Mouse (Mus musculus) granulocyte monocyte progenitor cell, adult 5-6 weeks (primary cell): ENCODE measurements around the gene Sec24a. TPM values are rescaled to one million over a fixed set of nuclear protein-coding genes. Genes with fewer than 3 reads are reported as not detected.
"Not testable (repeated sequence)": the region's sequence is repeated elsewhere in the genome, so short reads cannot be mapped to it uniquely, and the experiment has no call there.

Source experiments
- ATAC-seq: replicated peaks from 2 replicates; pipeline ENCODE4 v1.8.0; 2016; ENCODE audit warnings: mild to moderate bottlenecking, moderate TSS enrichment, inconsistent platforms; ENCODE audit not compliant: poor library complexity, severe bottlenecking
- total RNA-seq, 2 experiments: library from RNA; stranded (forward) in 1 of 2; stranded (reverse) in 1 of 2; fragments of 200-712, 200-1000 nt in 1 of 2; fragments of >200 nt in 1 of 2; fragmentation: Nextera tagmentation in 1 of 2; gene quantifications; 2 replicates each; pipeline ENCODE4 v1.2.3; 2014 to 2017

Sec24a gene
- total RNA-seq, 2 experiments from 2014 or later, result 7.7 to 19.9 TPM

GRCm38 (mm10) chr11:51761241-51761640, 2.2 kb downstream of the Sec24a start:
- no peak for ATAC-seq

GRCm38 (mm10) chr11:51759941-51760657, 3.3 kb downstream of the Sec24a start:
- no peak for ATAC-seq

DNA sequence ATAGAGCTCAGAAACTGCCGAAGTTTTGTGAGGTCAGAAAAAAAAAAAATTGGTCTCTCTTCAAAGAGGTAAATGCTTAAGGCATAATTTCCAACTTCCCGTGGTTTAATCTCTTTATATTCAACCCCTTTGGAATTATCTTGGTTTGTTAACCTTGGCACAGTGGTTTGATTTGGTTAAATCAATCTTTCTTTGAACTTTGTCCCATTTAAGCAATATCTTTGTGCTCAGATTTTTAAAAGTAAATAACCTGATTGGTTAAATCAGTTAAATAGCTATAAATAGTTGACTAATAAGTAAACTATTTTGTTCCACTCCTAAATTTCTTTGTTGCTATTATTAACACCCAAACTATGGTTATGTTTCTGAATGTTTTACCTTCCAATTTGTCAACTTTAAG, 4.2 kb downstream of the Sec24a start:
- ATAC-seq, result no peak

GRCm38 (mm10) chr11:51758207-51758606, 5.2 kb downstream of the Sec24a start:
- not testable (repeated sequence) for ATAC-seq

DNA sequence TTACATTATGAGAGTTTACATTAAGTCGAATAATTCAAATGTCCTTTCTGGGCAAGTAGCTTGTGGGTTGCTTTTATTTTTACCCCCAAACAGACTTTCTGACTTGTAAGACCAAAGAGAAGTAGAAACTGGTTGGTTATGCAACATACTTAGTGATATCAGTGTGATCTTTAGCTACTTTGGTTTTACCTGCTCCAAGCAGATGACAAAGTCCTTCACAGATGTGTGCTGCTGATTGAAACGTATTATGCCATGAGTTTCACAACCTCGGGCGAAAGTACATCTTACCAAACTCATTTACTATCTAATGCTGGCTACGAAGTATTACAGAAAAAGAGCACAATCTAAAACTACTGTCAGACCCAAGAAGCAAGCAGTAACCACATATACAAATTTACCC, 5.8 kb downstream of the Sec24a start:
- peak; percentile 15; the same call in 1 of the 2 replicates for ATAC-seq

GRCm38 (mm10) chr11:51757023-51757422, 6.4 kb downstream of the Sec24a start:
- ATAC-seq, result no peak

- ATAC-seq, result peak; percentile 95
Measured at GRCm38 (mm10) chr11:51756352-51756771, 7.1 kb downstream of the Sec24a start.

- peak; percentile 44 for ATAC-seq
Measured at GRCm38 (mm10) chr11:51755621-51756311, 7.7 kb downstream of the Sec24a start.

- not testable (repeated sequence) for ATAC-seq
Measured at GRCm38 (mm10) chr11:51751623-51752225, 11.7 kb downstream of the Sec24a start.

- no peak for ATAC-seq
Measured at GRCm38 (mm10) chr11:51746096-51746495, 17.3 kb downstream of the Sec24a start.

- no peak for ATAC-seq
Measured at GRCm38 (mm10) chr11:51740701-51741100, 22.7 kb downstream of the Sec24a start.

DNA sequence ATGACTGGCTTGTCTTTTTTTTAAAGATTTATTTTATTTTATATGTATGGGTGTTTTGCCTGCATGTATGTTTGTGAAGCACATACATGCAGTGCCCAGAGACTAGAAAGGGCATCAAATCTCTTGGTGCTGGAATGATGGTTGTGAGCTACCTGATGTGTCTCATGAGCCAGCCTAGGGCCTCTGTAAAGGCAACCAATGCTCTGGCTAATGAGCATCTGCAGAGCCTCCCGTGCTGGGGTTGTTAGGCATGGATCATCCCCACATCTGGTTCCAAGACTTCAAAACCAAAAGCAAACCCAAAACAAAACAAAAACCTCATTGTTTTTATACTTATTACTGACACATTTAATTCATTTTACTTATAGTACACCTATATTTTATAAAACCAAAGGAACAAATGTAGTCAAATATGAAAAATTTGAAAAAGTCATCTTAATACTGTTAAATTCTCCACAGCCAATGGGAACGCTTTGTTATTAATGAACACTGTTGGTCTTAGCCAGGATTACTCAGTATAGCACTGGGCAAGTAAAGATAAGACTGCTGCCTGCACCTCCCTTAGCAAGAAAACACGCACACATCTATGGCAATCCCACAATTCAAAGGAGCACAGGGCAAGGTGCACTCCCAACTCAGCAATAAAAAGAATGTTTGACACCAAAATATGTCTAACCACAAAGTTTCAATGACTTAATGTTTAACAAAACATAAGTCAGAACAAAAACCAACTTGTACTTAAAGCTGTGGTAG, 24.6 kb downstream of the Sec24a start:
- ATAC-seq, result no peak

- not testable (repeated sequence) for ATAC-seq
Measured at GRCm38 (mm10) chr11:51734218-51734617, 29.2 kb downstream of the Sec24a start.

DNA sequence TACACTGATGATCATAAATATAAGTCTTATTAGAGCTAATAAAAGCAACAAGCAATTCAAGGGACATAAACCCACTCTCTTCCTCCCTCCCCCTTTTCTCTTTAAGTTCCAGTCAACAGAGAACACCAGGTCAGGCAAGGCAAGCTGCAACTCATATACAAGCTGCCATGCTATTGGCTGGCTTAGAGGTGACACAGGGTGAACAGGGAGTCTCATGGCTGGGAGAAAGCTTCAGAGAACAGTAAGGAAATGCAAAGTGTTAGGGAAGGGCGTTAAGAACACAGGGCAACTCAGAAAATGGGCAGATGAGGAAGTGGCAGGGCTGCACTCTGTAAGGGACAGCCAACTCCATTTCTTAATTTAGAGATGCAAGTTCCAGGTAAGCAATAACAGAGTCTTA, 30.6 kb downstream of the Sec24a start:
- no peak for ATAC-seq

GRCm38 (mm10) chr11:51721066-51721465, 42.4 kb downstream of the Sec24a start:
- ATAC-seq, result no peak

DNA sequence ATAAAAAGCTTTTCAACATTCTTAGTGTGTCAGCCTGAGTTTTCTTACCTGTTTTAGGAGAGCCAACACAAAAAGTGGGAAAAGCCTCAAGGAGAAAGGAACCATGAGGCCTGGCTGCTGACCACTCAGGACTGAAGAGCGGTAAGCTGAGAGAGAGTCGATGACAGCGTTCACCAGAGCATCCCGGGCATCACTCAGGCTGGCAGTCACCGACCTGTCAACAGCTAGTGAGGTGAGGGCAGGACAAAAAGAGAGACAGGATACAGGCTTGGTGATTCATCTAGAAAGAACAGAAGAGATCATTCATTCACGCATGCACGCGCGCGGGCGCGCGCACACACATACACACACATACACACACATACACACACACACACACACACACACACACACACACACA, 56.4 kb downstream of the Sec24a start:
- ATAC-seq, result no peak

- ATAC-seq, result no peak
Measured at GRCm38 (mm10) chr11:51706451-51706850, 57.0 kb downstream of the Sec24a start.

DNA sequence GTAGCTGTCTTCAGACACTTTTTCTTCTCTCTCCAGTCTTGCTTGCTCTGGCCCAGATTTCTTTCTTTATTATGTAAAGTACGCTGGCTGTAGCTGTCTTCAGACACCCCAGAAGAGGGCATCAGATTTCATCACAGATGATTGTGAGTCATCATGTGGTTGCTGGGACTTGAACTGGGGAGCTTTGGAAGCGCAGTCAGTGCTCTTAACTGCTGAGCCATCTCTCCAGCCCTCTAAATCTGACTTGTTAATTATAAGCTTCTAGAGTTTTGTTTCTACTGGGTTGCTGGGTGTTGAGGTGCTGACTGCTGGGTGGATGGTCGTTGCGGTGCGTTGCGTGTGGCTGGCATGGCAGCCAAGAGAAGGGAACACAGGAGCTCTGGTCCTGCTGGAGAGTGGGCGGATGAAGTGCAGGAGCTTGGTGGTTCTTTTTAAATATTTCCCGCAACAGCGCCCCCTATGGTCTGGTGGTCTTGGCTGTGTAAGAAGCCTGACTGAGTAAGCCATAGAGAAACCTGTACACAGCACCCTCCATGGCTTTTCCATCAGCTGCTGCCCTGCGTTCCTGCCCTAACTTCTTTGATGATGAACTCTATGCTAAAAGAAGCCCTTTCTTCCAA, 59.9 kb downstream of the Sec24a start:
- no peak for ATAC-seq

DNA sequence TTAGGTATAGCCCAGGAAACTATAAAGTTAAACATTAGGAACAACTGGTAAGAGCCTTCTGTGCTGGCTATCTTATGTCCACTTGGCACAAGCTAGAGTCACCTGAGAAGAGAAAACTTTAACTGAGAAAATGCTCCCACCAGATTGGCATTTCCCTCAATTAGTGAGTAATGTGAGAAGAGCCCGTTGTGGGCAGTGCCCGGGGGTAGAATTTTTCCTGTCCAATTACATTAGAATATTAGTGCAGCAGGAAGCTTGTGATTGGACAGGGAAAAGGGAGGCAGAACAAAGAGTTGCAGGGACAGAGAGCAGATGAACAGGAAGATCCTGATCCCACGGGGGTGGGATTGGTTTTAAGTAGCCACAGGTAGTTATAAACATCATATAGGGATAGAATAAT, 60.6 kb downstream of the Sec24a start:
- no peak for ATAC-seq

DNA sequence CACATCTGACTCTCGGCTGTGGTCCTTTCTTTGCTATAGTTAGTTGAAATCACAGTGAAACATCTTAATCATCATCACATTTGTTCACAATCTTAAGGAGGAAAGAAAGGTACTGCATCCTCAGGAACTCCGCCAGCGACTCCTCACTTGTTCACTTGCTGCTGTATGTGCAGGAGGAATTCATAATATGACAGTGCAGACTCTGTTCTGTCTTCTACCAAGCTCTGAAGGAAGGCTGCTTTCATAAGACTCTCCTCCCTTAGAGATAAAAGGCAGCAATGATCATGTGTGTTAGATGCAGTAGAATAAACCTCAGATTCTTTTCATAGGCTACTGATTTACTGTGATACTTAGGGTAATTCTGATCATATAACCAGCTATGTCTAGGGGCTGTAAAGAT, 68.5 kb downstream of the Sec24a start:
- no peak for ATAC-seq
